Mouse (Mus musculus): Measurements from ENCODE around the gene Zfp354c.
A peak's percentile ranks its signal among the peaks of the same experiment; 100 is the strongest.

The Zfp354c gene

GRCm38 (mm10) chr11:50827010-50827953 lies at the start of gene Zfp354c:
TSS of gene Zfp354c (minus strand) at chr11:50827724.
- no peak for DNase-seq (ENCODE audit: low read depth)

DNA sequence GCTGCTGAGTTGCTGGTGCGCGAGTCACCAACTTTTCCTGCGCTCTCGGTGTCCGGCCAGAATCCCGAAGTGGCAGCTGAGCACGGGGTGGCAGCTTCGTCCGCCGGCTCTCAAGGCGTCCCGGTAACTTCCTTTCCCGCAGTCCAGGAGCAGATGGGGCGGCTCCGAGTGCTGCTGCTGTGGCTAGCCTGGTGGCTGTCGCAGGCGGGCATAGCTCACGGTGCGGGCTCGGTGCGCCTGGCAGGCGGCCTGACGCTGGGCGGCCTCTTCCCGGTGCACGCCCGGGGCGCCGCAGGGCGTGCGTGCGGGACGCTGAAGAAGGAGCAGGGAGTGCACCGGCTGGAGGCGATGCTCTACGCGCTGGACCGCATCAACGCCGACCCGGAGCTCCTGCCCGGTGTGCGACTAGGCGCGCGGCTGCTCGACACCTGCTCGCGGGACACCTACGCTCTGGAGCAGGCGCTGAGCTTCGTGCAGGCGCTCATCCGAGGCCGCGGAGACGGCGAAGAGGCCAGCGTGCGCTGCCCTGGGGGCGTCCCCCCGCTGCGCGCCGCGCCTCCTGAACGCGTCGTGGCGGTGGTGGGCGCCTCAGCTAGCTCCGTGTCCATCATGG lies 23.6 kb upstream of the Zfp354c start:
- DNase-seq (ENCODE audit: low read depth), result no peak

- peak; percentile 2 for DNase-seq (ENCODE audit: low read depth)
These were observed 22.7 kb upstream of the Zfp354c start, which contains the start of gene Grm6 for GRCm38 (mm10) chr11:50850177-50850735. TSS of gene Grm6 (plus strand) at chr11:50850685.

GRCm38 (mm10) chr11:50849310-50849709 lies 21.8 kb upstream of the Zfp354c start:
- no peak for DNase-seq (ENCODE audit: low read depth)

GRCm38 (mm10) chr11:50848520-50849137 lies 21.1 kb upstream of the Zfp354c start:
- DNase-seq (ENCODE audit: low read depth), result no peak

DNA sequence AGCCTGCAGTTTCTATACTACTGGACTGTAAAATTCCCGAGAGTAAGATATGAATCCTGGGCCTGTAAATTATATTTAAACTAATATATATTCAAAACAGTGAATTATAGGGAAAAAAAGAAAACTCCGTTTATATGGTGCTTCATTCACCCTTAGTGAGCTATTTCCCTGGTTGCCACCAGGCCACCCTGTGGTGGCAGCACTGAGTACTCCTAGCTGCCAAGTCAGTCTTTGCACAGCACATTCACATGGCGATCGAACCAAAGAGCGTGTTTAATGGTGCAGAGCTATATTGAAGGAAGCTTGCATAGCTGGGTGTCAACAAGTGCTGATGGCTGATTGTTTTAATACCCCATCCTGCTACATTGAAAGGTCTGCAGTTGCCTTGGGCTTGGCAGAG lies 19.5 kb upstream of the Zfp354c start:
- no peak for DNase-seq (ENCODE audit: low read depth)

GRCm38 (mm10) chr11:50845951-50846350 lies 18.4 kb upstream of the Zfp354c start:
- DNase-seq (ENCODE audit: low read depth), result no peak

GRCm38 (mm10) chr11:50841023-50841735 lies 13.7 kb upstream of the Zfp354c start, which contains the start of gene Zfp879:
TSS of gene Zfp879 (minus strand) at chr11:50841552.
- DNase-seq (ENCODE audit: low read depth), result no peak

DNA sequence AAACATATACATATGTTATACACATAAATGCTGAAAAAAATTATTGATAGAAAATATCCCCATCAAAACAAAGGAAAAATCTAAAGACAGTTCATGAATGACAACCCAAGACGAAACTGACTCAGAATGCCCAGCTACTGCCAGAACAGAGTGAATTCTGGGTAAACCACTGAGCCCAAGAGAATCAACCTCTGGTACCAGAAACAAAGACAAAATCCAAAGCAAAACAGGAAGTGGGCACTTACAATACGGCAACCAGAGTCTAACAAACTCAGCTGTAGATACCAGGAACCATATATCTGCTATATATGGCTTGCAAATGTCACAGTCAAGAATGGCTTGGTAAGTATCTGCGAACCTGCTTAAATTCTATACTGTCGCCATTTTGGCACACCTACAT lies 8.2 kb upstream of the Zfp354c start:
- DNase-seq (ENCODE audit: low read depth), result no peak

- no peak for DNase-seq (ENCODE audit: low read depth)
These were observed 1.3 kb downstream of the Zfp354c start for GRCm38 (mm10) chr11:50826214-50826613.

DNA sequence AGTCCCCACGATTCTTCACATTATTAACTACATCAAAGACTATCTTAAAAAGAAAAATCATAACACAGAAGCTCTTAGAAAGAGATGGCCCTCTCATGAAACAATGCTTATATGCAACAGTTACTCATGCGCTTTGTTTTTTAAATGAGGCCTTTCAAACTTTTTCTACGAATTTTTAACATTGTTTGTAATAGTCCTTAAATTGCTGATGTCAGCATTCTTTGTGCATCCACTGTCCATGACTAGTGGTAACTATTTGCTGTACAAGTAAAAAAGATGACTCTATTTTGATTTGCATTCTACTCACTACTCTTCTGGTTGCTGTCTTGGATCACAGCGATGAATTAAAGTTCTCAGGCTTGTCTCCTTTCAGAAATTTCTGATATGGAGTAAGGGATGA lies 13.3 kb downstream of the Zfp354c start:
- DNase-seq (ENCODE audit: low read depth), result no peak

DNA sequence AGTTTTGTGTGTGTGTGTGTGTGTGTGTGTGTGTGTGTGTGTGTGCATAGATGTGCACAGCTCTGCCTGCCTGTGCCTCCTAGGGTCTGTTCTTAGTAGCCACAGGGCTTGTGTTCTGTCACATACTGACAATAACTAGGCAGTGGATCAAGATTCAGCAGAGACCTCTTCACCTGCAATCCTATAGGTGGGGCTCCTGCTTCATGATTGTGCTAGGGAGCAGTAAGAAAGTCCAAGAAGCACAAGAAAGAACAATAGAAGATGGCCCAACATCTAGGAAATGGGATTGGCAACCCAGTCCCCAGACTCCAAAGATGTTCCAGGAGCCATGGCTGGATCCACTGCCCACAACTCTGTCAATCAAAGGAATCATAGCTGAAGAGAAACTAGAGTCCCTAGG lies 28.7 kb downstream of the Zfp354c start:
- no peak for DNase-seq (ENCODE audit: low read depth)

DNA sequence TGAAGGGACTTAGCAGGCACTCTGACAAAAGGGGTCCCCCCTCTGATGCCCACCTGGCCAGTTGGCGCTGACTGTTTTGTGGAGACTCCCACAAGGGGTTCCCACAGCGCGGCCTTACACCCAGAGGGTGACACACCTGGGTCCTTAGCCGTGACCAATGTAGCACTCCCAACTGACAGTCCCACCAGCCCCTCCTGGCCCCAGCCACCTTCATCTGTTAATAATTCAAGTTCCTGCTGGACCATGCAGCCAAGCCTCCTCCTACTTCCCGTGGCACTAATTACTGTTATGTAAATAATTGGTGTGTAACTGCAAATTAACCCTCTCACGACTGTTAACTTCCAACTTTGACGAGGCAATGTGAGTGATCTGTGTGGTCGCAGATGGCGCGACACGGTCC lies 29.9 kb downstream of the Zfp354c start:
- no peak for DNase-seq (ENCODE audit: low read depth)

DNA sequence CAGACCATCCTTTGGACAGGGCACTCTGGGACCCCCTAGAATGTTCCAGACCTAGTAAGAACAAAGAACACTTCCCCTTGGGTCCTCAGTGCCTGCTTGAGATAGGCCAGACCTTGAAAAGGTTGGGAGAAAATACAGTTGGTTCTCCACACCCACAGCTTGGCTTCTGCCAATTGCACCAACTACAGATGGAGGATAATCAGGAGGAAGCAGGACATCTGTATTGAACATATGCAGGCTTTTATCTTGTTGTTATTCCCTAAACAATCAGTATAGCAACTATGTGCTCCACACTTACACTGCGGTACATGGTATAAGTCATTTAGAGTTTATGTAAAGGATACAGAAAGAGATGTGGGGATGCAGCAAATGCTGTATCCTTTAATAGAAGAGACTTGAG lies 56.5 kb downstream of the Zfp354c start:
- DNase-seq (ENCODE audit: low read depth), result no peak

GRCm38 (mm10) chr11:50768995-50769749 lies 58.4 kb downstream of the Zfp354c start:
- DNase-seq (ENCODE audit: low read depth), result peak; percentile 78

- peak; percentile 46 for DNase-seq (ENCODE audit: low read depth)
These were observed 60.5 kb downstream of the Zfp354c start for GRCm38 (mm10) chr11:50767039-50767438.

GRCm38 (mm10) chr11:50766461-50766860 lies 61.1 kb downstream of the Zfp354c start:
- DNase-seq (ENCODE audit: low read depth), result no peak

All from 416B (cell line).